ENCODE assay signal across 10 mouse cellular contexts in the genomic region with DNA sequence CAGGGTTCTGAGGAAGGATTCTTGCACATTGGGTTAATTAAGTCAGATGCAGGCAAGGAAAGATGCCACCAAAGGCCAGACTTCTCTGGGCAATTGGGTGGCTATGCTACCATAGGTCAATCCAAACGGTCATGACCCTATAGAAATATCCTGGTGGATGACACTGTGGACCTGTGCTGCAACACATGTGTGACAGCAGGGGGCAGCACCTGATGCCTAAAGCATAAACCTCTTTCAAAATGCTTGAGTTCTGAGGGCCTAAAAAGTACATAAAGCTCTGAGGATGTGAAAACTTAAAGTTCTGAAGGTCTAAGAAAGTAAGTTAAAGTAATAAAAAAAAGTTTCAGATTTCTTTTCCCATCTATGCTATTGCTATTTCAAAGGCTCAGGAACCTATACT. TPM values are rescaled to one million over a fixed set of nuclear protein-coding genes. Genes with fewer than 3 reads are reported as not detected.
DNase-seq lines count a peak whose midpoint lies in the region; ATAC-seq and TF ChIP-seq lines count a peak whose summit lies in the region.
"Had no signal": no experiment of that assay in that cellular context is flagged by ENCODE, and none has a peak within 500 bp of the region (broad histone marks: within the 10 kb centered on the region; RNA-seq: fewer than 3 reads in every experiment).

No protein-coding gene starts in this region.

- no peaks in the 10 kb centered on the region for H3K4me1 ChIP-seq in forebrain, postnatal 0 days (ENCODE audit: insufficient read depth)
- H3K4me1 ChIP-seq in forebrain, embryonic 15.5 days: no peaks in the 10 kb centered on the region
- H3K4me1 ChIP-seq: midbrain, embryonic 12.5 days had no signal

- 0 out of 2 replicates have a peak, but pooled peaks cover 3% of the 10 kb centered on the region for H3K36me3 ChIP-seq in forebrain, postnatal 0 days (ENCODE audit: insufficient read depth)
- H3K36me3 ChIP-seq in forebrain, embryonic 15.5 days: peaks cover 16% of the 10 kb centered on the region

- H3K9ac ChIP-seq in forebrain, postnatal 0 days: no peak overlapping the region
- no peak overlapping the region for H3K9ac ChIP-seq in forebrain, embryonic 15.5 days (replicated peaks)
- H3K9ac ChIP-seq: embryonic facial prominence, embryonic 13.5 days; midbrain, embryonic 12.5 days had no signal

- peak; percentile 81 for TF ChIP-seq CTCF in forebrain, postnatal 0 days (IDR thresholded peaks at IDR 0.05; ENCODE audit: low read depth)

- no peak overlapping the region for H3K27ac ChIP-seq in forebrain, postnatal 0 days (ENCODE audit: low read depth, low read length)
- H3K27ac ChIP-seq in forebrain, embryonic 15.5 days (replicated peaks): no peak overlapping the region
- H3K27ac ChIP-seq: embryonic facial prominence, embryonic 13.5 days; midbrain, embryonic 12.5 days had no signal

- 45% methylated on average over 1 of the region's 1 CpGs for WGBS in forebrain, postnatal 0 days
- 66% methylated on average over 1 of the region's 1 CpGs for WGBS in forebrain, embryonic 15.5 days

- DNase-seq in forebrain, postnatal 0 days: peak; percentile 68
- DNase-seq in right cerebral cortex, postnatal 4 days: peak; percentile 58
- DNase-seq in right cerebral cortex, postnatal 25 days: no peak
- DNase-seq in c-Kit-positive CD71-positive TER-119-positive erythroid progenitor cells, embryonic 14.5 days (ENCODE audit: low spot score): peak; percentile 28
- DNase-seq in kidney, postnatal 10 days: peak; percentile 69
- peak; percentile 26 for DNase-seq in retina, adult 2 months (ENCODE audit: low read depth, low spot score)
- DNase-seq in urinary bladder, adult 2 months (ENCODE audit: low spot score): no peak

- ATAC-seq in forebrain, postnatal 0 days: peak; percentile 56
- ATAC-seq in forebrain, embryonic 15.5 days (replicated peaks): no peak

- no peaks in the 10 kb centered on the region for H3K9me3 ChIP-seq in forebrain, postnatal 0 days (ENCODE audit: low read length)
- no peaks in the 10 kb centered on the region for H3K9me3 ChIP-seq in forebrain, embryonic 15.5 days
- H3K9me3 ChIP-seq: embryonic facial prominence, embryonic 13.5 days; midbrain, embryonic 12.5 days had no signal

- H3K27me3 ChIP-seq in forebrain, postnatal 0 days (ENCODE audit: insufficient read depth, low read length): no peaks in the 10 kb centered on the region
- H3K27me3 ChIP-seq in forebrain, embryonic 15.5 days: no peaks in the 10 kb centered on the region
- H3K27me3 ChIP-seq: embryonic facial prominence, embryonic 13.5 days; midbrain, embryonic 12.5 days had no signal

- no peak overlapping the region for H3K4me2 ChIP-seq in forebrain, postnatal 0 days (ENCODE audit: low read depth)
- no peak overlapping the region for H3K4me2 ChIP-seq in forebrain, embryonic 15.5 days (replicated peaks)
- H3K4me2 ChIP-seq: embryonic facial prominence, embryonic 13.5 days; midbrain, embryonic 12.5 days had no signal

- no peak overlapping the region for H3K4me3 ChIP-seq in forebrain, postnatal 0 days (ENCODE audit: low read depth, low read length)
- no peak overlapping the region for H3K4me3 ChIP-seq in forebrain, embryonic 15.5 days
- H3K4me3 ChIP-seq: embryonic facial prominence, embryonic 13.5 days; midbrain, embryonic 12.5 days had no signal

RNA-seq across cellular contexts. Expression of a gene that starts 44.3 kb away (rescaled TPM):
- 37.8 and 42.5 TPM in 2 replicates for total RNA-seq in forebrain, postnatal 0 days (2014; rRNA removed)
- 39.8 and 39.9 TPM in 2 replicates for polyA plus RNA-seq in forebrain, postnatal 0 days (2015; fragmentation: Nextera tagmentation; extraction: Ambion mirVana)
- polyA plus RNA-seq in forebrain, embryonic 15.5 days (2015; fragmentation: Nextera tagmentation; extraction: Ambion mirVana): 52.5 and 54.3 TPM in 2 replicates
- 91.8 and 102 TPM in 2 replicates for polyA plus RNA-seq in urinary bladder, adult 2 months (2012; rRNA removed)

Comparison
In these comparisons a context has a peak if more than half of its experiments do, and no peak if none do; other contexts are left out.
1. DNase-seq: peak in forebrain, postnatal 0 days (single experiment), right cerebral cortex, postnatal 4 days (single experiment), c-Kit-positive CD71-positive TER-119-positive erythroid progenitor cells, embryonic 14.5 days (single experiment), kidney, postnatal 10 days (single experiment) and retina, adult 2 months (single experiment); none in right cerebral cortex, postnatal 25 days (single experiment) and urinary bladder, adult 2 months (single experiment).